Mouse (Mus musculus) embryo, embryonic 11 days (tissue): ENCODE data around the gene Tsga8.

ENCODE experiments used
- DNase-seq: peaks from one replicate; pipeline ENCODE4 v3.0.0-alpha.2; 2015

Tsga8 gene

DNA sequence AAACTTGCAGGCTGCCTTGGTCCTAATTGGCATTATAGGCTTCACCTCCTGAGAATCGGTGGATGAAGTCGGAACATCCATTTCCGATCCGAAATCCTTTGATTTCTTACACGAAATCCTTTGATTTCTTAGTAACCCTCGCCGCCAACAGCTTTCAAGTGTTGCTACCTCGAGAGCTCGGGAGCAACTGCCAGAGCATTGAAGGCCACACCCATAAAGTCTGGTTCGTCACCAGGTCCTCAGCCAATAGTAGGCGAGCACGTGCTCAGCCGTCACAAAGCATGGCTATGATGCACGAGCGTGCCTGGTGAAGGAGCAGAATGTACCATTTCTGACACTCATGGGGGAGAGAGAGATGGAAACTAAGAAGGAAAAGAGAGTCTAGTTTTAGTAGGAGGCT lies at the start of gene Tsga8:
Gene Tsga8, minus strand, starts transcription at position 327 of the 400 bp plus-strand sequence.
- DNase-seq, result no peak
